Mouse (Mus musculus) midbrain, embryonic 13.5 days (tissue): Measurements from ENCODE around the gene Atp8a2. TPM values are rescaled to one million over a fixed set of nuclear protein-coding genes. Genes with fewer than 3 reads are reported as not detected.

ENCODE experiments used
- ATAC-seq: fragments of 200-750 bp; cut with Nextera tagmentation; 2 replicates; pipeline ENCODE4 v1.8.0; 2017; ENCODE audit warnings: mild to moderate bottlenecking, moderate TSS enrichment, moderate library complexity
- H3K27ac ChIP-seq: fragments of 300-500 bp; sonication (generic); 2 replicates; pipeline ENCODE4 v1.5.1; 2015; ENCODE audit warnings: inconsistent platforms, mild to moderate bottlenecking, moderate library complexity
- H3K27me3 ChIP-seq: fragments of 300-500 bp; sonication (generic); 2 replicates; pipeline ENCODE4 v1.6.1; 2015; ENCODE audit warnings: mild to moderate bottlenecking, inconsistent platforms
- H3K36me3 ChIP-seq: fragments of 300-500 bp; sonication (generic); 2 replicates; pipeline ENCODE4 v1.6.1; 2015; ENCODE audit warnings: mild to moderate bottlenecking, inconsistent platforms
- H3K4me1 ChIP-seq: fragments of 300-500 bp; sonication (generic); replicated peaks from 2 replicates; pipeline ENCODE4 v1.6.1; 2015; ENCODE audit warnings: inconsistent platforms
- H3K4me2 ChIP-seq: fragments of 300-500 bp; sonication (generic); replicated peaks from 2 replicates; pipeline ENCODE4 v1.6.1; 2015; ENCODE audit warnings: moderate library complexity, mild to moderate bottlenecking, inconsistent platforms
- H3K4me3 ChIP-seq: fragments of 300-500 bp; sonication (generic); replicated peaks from 2 replicates; pipeline ENCODE4 v1.5.1; 2015; ENCODE audit warnings: mild to moderate bottlenecking, inconsistent platforms
- H3K9ac ChIP-seq: fragments of 300-500 bp; sonication (generic); replicated peaks from 2 replicates; pipeline ENCODE4 v1.6.1; 2015; ENCODE audit warnings: mild to moderate bottlenecking, inconsistent platforms
- H3K9me3 ChIP-seq: fragments of 300-500 bp; sonication (generic); 2 replicates; pipeline ENCODE4 v1.6.1; 2016; ENCODE audit warnings: mild to moderate bottlenecking, inconsistent platforms
- WGBS: fragments of 180-500 bp; shearing (Covaris S2); methylation state at CpG from one replicate; pipeline ENCODE4 v1.1.7; 2015; 5-methylcytosine and 5-hydroxymethylcytosine counted together
- polyA plus RNA-seq: library from polyadenylated mRNA; unstranded; fragments of >200 nt; fragmentation: Nextera tagmentation; extraction: Ambion mirVana; gene quantifications from 2 replicates; pipeline ENCODE4 v1.2.1, GENCODE M21; 2015

Atp8a2 gene
- polyA plus RNA-seq, 1 experiment from 2014 or later, result 28.1 TPM

DNA sequence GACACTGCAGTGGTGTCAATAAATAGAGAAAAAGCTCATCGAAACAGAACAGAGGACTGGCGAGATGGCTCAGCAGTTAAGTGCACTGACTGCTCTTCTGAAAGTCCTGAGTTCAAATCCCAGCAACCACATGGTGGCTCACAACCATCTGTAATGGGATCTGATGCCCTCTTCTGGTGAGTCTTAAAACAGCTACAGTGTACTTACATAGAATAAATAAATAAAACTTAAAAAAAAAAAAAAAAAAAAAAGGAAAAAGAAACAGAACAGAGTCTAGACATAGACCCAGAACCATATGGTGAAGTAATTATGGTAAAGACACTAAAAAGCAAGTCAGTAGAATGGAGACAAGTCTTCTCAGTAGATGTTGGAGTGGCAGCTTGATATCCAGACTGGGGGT lies 15.7 kb downstream of the Atp8a2 start:
- no peak overlapping the region for H3K4me3 ChIP-seq
- WGBS, result 91% methylated on average over 2 of the region's 2 CpGs
- no peaks in the 10 kb centered on the region for H3K36me3 ChIP-seq
- H3K27me3 ChIP-seq, result peaks cover 12% of the 10 kb centered on the region; the same call in 1 of the 2 replicates
- ATAC-seq, result no peak
- no peak overlapping the region for H3K4me2 ChIP-seq
- H3K9me3 ChIP-seq, result no peaks in the 10 kb centered on the region
- no peak overlapping the region for H3K27ac ChIP-seq
- peaks cover 16% of the 10 kb centered on the region for H3K4me1 ChIP-seq
- no peak overlapping the region for H3K9ac ChIP-seq

DNA sequence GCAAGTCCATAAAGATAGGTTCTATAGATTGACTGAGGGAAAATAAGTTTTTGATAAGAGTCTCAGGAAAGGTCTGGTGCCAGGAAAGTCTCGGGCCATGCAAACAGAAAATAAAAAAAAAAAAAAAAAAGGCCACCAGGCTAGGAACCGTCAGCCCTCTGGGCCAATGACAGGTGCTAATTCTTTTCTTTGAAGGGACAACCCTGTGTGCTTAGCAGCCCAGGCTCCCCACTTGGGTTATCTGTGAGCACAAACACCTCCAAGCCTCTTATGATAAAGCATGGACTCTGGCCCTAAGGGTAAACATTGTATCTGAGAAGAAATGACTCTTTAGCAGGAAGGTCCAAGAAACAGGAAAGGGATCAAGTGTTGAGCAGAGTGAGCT lies 18.4 kb downstream of the Atp8a2 start:
- peak overlapping the region; percentile 75 for H3K4me3 ChIP-seq
- H3K9me3 ChIP-seq, result no peaks in the 10 kb centered on the region
- no peak for ATAC-seq
- H3K9ac ChIP-seq, result no peak overlapping the region; the same call in 1 of the 2 replicates
- H3K27ac ChIP-seq, result no peak overlapping the region
- 49% methylated on average over 2 of the region's 2 CpGs for WGBS
- H3K27me3 ChIP-seq, result peaks cover 34% of the 10 kb centered on the region
- peak overlapping the region; percentile 89 for H3K4me2 ChIP-seq
- no peaks in the 10 kb centered on the region for H3K36me3 ChIP-seq
- H3K4me1 ChIP-seq, result peaks cover 16% of the 10 kb centered on the region

DNA sequence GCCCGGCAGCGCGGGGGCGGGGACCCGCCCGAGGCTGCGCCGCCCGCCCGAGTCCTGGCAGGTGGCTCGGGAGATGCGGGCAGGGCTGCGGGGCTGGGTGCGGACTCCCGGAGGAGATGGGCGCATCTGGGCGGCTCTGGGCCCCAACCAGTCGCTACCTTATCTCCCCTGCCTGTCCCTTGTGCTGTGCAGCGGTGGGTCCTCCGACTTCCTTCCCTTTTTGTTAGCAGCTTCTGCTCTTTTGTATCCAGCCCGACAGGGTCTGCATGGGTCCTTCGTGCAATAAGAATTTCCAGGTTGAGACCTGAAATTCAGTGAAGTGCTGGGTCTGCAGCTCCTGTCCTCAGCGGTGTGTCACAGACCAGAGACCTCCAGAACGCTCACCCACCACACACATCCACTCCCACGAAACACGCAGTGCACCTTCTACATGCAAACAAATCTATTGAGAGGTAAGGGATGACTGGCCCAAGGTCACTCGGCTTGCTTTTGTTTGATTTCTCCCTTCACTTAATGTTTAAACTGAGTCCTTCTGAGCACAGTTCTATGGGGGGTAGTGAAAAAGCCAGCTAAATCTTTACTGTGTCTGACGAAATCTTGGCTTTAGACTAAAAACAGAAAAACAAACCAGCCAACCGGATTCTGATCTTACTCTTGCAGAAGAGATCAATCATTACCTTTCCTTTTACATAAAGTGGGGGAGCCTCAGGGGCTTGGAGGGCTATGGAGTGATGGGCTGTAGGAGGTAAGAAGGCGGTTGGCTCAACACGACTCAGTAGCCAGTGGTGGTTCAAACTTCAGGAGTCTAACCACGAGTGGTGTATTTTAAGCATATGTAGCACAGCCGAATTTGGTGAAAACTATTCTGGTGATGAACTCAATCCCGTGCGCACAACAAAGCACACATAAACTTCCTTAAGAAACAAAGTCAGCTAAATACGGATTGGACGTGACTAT lies 19.1 kb downstream of the Atp8a2 start:
- Histone ChIP-seq H3K27ac (peak overlapping the region; percentile 80), H3K9me3 (no peaks in the 10 kb centered on the region), H3K4me2 (peak overlapping the region; percentile 89), H3K4me1 (peaks cover 19% of the 10 kb centered on the region), H3K9ac (peak overlapping the region; percentile 84), H3K36me3 (no peaks in the 10 kb centered on the region), H3K4me3 (peak overlapping the region; percentile 75), H3K27me3 (peaks cover 34% of the 10 kb centered on the region)
- 19% methylated on average over 37 of the region's 37 CpGs for WGBS
- peak; percentile 76 for ATAC-seq

DNA sequence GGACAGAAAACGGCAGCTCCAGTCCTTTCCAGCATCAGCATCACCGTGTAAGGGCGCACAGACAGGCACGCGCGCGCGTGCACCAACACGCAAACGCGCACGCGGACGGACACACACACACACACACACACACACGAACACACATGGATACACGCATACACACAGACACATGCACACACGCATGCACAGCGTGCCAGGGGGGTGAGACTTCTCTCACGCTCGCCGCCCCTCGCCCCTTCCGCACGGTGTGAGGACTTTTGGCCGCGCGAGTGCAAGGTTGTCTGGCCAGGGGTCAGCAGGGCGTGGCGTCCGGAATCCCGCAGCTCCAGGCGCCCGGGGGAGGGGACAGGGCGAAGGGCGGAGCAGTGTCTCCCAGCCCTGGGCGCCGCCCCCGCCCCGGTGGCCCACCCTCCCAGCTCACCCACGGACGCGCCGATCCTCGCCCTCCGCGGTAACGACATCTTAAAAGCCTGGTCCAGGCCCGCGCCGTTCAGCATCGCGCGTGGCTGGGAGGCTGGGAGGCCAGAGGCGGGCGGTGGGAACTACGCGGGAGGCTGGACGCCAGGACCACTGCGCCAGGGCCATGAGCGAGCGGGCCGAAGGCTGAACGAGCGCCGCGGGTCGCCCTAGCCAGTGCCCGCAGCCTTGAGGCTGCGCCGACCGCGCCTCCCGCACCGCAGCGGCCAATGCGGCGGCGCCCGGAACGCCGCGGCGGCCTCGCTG lies 19.9 kb downstream of the Atp8a2 start:
- peak overlapping the region; percentile 75 for H3K4me3 ChIP-seq
- peaks cover 28% of the 10 kb centered on the region for H3K4me1 ChIP-seq
- WGBS, result under 1% methylated on average over 75 of the region's 84 CpGs
- ATAC-seq, result peak; percentile 90
- H3K36me3 ChIP-seq, result no peaks in the 10 kb centered on the region
- peaks cover 34% of the 10 kb centered on the region for H3K27me3 ChIP-seq
- H3K9ac ChIP-seq, result peak overlapping the region; percentile 84
- no peaks in the 10 kb centered on the region for H3K9me3 ChIP-seq
- peak overlapping the region; percentile 80 for H3K27ac ChIP-seq
- H3K4me2 ChIP-seq, result peak overlapping the region; percentile 89

DNA sequence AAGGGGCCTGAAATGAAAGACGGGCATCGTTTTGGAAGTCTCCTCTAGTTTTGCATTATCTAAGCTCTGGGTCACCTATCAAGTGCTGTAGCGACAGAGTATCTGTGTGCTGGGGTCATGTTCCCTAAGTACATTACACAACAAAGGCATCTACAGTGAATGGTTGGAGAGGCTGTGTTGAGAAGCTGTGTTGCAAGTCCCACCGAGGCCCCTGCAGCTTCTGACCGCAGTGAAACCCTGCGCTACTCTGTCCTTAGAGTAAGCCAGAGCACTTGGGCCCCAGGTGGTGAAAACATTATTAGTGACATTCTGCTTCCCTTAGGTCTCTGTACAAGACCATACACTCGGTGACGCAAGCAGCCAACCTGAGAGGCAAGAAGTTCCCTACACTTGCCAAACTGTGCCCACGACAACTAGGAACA lies 20.5 kb downstream of the Atp8a2 start:
- ATAC-seq, result no peak
- 26% methylated on average over 9 of the region's 9 CpGs for WGBS

DNA sequence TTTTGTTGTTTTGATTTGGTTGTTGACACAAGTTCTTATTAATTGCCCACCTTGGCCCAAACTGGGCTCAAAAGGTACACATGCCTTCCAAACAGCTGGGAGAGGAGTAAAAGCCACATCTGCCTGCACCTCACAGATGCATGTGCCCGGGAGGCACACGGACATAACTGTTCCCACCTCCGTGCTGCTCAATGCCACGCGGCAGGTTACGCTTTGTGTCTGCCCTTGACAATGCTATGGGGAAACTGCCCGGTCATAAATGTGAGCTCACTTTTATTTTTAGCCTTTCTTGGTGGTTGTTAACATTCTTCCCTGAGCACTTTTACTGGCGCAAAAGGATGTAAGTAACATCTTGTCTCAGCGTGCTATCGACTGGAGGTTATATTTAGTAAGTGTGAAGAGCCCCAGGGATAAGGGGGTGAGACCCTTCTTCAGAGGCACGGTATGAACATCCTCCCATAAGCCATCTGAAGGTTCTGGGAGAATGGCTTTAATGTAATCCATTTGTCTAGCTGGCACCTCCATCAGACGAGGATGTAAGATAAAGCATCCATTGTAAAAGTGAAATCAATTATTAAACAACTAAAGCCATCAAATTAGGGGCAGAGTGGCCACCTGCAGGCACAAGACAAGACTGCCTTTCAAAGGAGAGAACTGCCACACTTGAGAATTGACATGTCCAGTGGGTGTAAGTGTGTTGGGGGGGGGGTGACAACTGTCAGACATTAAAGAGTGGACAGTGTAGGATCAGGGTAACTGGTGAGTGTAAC lies 24.5 kb downstream of the Atp8a2 start:
- no peaks in the 10 kb centered on the region for H3K36me3 ChIP-seq
- peaks cover 23% of the 10 kb centered on the region for H3K27me3 ChIP-seq
- WGBS, result 65% methylated on average over 12 of the region's 12 CpGs
- no peak overlapping the region for H3K4me3 ChIP-seq
- ATAC-seq, result no peak
- peaks cover 17% of the 10 kb centered on the region for H3K4me1 ChIP-seq
- H3K4me2 ChIP-seq, result no peak overlapping the region
- no peak overlapping the region for H3K27ac ChIP-seq
- no peak overlapping the region for H3K9ac ChIP-seq
- no peaks in the 10 kb centered on the region for H3K9me3 ChIP-seq

More for the DNA sequence above, 20.5 kb downstream of the Atp8a2 start:
- Histone ChIP-seq H3K4me1 (peaks cover 28% of the 10 kb centered on the region), H3K36me3 (no peaks in the 10 kb centered on the region), H3K4me2 (peak overlapping the region; percentile 89), H3K4me3 (peak overlapping the region; percentile 75), H3K9ac (peak overlapping the region; percentile 84), H3K9me3 (no peaks in the 10 kb centered on the region), H3K27me3 (peaks cover 34% of the 10 kb centered on the region), H3K27ac (0 out of 2 replicates have a peak overlapping the region, but pooled peaks have one; percentile 17)

DNA sequence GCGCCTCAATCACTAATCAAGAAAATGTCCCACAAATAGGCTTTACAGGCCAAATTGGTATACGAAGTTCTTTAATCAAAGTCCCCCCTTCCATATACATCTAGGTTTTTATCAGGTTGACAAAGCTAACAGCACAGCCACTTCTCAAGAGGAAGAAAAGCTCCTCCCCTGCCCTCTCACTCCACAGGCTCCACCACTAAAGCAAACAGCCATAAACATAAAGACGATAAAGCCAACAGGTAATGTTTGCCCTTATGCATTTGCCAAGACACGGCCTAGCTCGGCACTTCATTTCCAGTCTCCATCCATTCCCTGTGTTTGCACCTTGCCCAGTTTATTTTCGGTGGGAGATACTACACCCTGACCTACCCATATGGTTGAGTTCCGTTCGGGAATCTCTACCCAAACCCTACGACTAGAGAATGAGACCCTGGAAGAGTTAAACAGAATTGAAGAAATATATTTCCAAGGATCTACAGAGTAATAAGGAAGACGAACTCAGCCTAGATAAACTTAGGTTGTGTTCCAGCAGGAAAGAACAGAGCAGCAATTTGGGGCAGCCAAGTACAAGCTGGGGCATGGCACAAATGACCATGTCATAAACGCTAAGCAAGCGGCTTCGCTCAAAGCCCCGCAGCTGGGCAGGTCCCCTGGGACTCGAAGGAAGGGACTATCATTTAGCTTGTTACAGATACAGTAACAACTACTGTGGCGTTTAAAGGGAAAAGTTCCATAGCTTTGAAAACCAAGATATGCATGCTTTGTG lies 26.0 kb downstream of the Atp8a2 start:
- H3K9me3 ChIP-seq, result no peaks in the 10 kb centered on the region
- peaks cover 19% of the 10 kb centered on the region for H3K27me3 ChIP-seq
- H3K9ac ChIP-seq, result no peak overlapping the region
- H3K36me3 ChIP-seq, result no peaks in the 10 kb centered on the region
- no peak overlapping the region for H3K4me2 ChIP-seq
- 88% methylated on average over 16 of the region's 16 CpGs for WGBS
- no peak overlapping the region for H3K4me3 ChIP-seq
- no peak overlapping the region for H3K27ac ChIP-seq
- ATAC-seq, result no peak
- peaks cover 12% of the 10 kb centered on the region for H3K4me1 ChIP-seq

DNA sequence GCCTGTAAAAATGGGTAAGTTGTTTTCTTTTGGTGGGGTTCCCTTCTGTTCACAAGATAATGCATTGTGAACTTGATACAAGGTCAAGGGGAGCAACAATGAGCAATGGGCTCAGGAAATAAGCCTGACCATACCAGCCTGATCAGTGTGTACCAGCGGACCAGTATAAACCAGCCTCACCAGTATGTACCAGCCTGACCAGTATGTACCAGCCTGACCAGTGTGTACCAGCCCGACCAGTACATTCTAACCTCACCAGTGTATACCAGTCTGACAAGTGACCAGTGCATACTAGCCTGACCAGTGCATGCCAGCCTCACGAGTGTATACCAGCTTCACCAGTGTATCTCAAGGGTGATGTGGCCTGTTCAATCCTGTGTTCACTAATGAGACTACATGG lies 33.6 kb downstream of the Atp8a2 start:
- H3K4me2 ChIP-seq, result no peak overlapping the region
- 89% methylated on average over 3 of the region's 3 CpGs for WGBS
- no peaks in the 10 kb centered on the region for H3K9me3 ChIP-seq
- no peaks in the 10 kb centered on the region for H3K4me1 ChIP-seq
- H3K27ac ChIP-seq, result no peak overlapping the region
- H3K9ac ChIP-seq, result no peak overlapping the region
- no peak for ATAC-seq
- H3K4me3 ChIP-seq, result no peak overlapping the region
- no peaks in the 10 kb centered on the region for H3K27me3 ChIP-seq
- no peaks in the 10 kb centered on the region for H3K36me3 ChIP-seq

DNA sequence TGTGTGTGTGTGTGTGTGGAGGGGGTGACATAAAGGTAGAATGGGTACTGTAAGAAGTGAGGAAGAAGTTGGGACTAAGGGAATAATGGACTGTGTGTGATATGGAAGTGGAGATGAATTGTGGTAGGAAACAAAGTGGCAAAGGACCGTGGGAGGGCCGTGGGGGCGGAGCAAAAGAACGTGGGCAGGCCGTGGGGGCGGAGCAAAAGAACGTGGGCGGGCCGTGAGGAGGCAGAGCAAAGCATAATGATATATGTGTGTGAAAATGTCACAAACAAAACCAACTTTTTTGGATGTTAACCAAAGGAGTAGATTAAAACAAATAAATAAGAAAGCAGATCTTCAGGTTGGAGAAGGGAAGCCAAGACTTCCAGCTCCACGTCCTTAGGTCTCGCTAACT lies 44.6 kb downstream of the Atp8a2 start:
- no peaks in the 10 kb centered on the region for H3K36me3 ChIP-seq
- no peaks in the 10 kb centered on the region for H3K27me3 ChIP-seq
- no peak overlapping the region for H3K4me2 ChIP-seq
- H3K9me3 ChIP-seq, result no peaks in the 10 kb centered on the region
- H3K4me1 ChIP-seq, result no peaks in the 10 kb centered on the region
- no peak overlapping the region for H3K27ac ChIP-seq
- ATAC-seq, result no peak
- no peak overlapping the region for H3K9ac ChIP-seq
- whole genome bisulfite sequencing, result 85% methylated on average over 11 of the region's 11 CpGs
- no peak overlapping the region for H3K4me3 ChIP-seq

DNA sequence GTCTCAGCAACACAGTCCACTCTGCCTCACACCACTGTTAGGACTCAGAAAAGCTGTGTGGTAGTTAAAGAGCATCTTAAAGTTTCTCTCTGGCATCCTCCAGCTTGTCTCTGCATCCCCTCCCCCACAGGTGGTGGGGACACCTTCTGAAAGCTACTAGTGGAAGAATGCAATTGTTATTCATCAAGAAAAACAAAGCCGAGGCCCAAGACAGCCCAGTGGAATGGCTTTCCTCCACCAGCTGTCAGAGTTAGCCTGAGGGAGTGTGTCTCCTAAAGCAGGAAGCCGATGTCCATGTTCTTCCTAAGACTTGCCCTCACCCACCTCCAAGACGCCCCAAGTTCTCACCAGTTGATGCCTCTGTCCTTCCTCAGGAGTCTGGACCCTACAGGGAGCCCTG lies 48.1 kb downstream of the Atp8a2 start:
- Histone ChIP-seq H3K4me1 (no peaks in the 10 kb centered on the region), H3K36me3 (no peaks in the 10 kb centered on the region), H3K27me3 (no peaks in the 10 kb centered on the region), H3K4me3 (no peak overlapping the region), H3K9ac (no peak overlapping the region), H3K4me2 (no peak overlapping the region), H3K9me3 (no peaks in the 10 kb centered on the region), H3K27ac (no peak overlapping the region)
- WGBS, result 71% methylated on average over 3 of the region's 3 CpGs
- no peak for ATAC-seq

DNA sequence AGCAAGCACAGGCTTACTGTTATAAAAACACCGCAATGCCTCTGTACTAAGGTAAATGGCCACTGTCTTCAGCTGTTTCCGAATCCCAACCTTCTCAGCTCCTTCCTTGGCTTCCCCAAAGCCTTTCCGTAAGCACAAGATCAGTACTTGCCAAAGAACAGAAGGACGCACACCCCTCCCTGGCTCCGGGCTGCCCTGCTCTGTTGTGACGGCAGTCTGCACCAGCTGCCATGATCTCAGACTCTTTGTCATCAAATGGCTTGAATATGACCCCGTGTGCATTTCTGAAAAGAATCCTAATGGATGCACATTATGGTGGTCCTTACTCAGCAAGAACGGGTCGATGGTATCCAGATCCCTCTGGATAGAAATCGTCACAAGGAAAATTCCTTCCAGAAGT lies 53.7 kb downstream of the Atp8a2 start:
- H3K36me3 ChIP-seq, result no peaks in the 10 kb centered on the region
- no peaks in the 10 kb centered on the region for H3K4me1 ChIP-seq
- no peak overlapping the region for H3K4me2 ChIP-seq
- no peaks in the 10 kb centered on the region for H3K27me3 ChIP-seq
- H3K27ac ChIP-seq, result no peak overlapping the region
- no peaks in the 10 kb centered on the region for H3K9me3 ChIP-seq
- H3K9ac ChIP-seq, result no peak overlapping the region
- no peak overlapping the region for H3K4me3 ChIP-seq
- ATAC-seq, result no peak
- WGBS, result 82% methylated on average over 10 of the region's 10 CpGs
